Mouse (Mus musculus) common myeloid progenitor, adult 5-6 weeks (primary cell): Measurements from ENCODE around the gene Kifc5b. TPM values are rescaled to one million over a fixed set of nuclear protein-coding genes. Genes with fewer than 3 reads are reported as not detected.

Experiments
- ATAC-seq: replicated peaks from 2 replicates; pipeline ENCODE4 v1.8.0; 2016; ENCODE audit warnings: low read depth, mild to moderate bottlenecking, moderate TSS enrichment, inconsistent platforms; ENCODE audit not compliant: poor library complexity, severe bottlenecking
- total RNA-seq: library from RNA; stranded (forward); fragments of 200-1000, 187-1606 nt; gene quantifications from 2 replicates; pipeline ENCODE4 v1.2.3, GENCODE M21; 2017

Kifc5b gene
- total RNA-seq, 1 experiment from 2014 or later, result 11.9 TPM

DNA sequence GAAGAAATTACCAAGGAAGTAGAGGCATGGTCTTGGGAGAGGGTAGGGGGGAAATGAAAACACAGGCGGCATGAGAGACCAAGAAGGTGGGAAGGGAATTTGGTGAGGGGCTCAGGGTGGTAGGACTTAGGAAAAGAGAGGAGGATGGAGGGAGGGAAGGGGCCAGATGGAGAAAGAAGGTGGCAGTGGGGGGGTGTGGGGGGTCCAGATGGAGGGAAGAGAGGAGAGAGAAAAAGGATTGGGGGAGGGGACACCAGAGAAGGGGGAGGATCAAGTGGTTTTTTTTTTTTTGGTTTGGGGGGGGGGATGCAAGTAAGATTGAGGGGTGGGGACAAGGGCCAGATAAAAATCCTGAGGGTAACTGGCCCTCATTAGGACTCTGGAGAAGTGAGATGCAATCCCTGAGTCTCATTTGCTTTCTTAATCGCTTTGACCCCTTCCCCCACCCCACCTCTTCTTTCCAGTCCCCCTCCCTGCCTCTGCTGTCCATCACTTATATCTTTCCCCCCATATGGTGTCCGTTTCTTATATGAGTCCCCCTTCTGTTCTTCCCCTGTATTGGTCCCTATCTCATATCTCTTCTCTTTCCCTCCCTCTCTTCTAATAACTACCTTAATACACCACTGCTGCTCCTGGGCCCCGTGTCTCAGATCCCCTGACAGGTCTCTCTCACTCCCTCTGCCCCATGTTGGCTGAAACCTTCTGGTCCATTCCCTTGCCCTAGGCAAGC, 25.1 kb downstream of the Kifc5b start:
- no peak for ATAC-seq

- no peak for ATAC-seq
Observed at GRCm38 (mm10) chr17:26945824-26946495, 29.1 kb downstream of the Kifc5b start.

DNA sequence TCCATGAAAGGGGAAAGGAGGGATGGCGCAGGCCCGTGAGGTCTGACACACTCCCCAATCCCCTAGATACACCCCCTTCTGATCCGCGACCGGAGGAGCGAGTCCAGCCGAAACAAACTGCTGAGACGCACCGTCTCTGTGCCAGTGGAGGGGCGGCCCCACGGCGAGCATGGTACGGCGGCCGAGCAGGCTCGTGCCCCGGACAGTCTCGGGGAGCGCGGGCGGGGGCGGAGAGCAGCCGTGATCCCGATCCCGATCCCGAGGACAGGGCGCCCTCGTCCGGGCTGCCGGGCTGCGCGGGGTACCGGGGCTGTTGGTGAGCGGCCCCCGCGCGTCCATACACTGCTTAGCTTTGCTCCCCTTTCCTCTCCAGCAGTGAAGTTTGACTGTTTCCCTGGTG, 29.7 kb downstream of the Kifc5b start:
- ATAC-seq, result peak; percentile 39

- no peak for ATAC-seq
Observed at GRCm38 (mm10) chr17:26947231-26948100, 30.6 kb downstream of the Kifc5b start.

DNA sequence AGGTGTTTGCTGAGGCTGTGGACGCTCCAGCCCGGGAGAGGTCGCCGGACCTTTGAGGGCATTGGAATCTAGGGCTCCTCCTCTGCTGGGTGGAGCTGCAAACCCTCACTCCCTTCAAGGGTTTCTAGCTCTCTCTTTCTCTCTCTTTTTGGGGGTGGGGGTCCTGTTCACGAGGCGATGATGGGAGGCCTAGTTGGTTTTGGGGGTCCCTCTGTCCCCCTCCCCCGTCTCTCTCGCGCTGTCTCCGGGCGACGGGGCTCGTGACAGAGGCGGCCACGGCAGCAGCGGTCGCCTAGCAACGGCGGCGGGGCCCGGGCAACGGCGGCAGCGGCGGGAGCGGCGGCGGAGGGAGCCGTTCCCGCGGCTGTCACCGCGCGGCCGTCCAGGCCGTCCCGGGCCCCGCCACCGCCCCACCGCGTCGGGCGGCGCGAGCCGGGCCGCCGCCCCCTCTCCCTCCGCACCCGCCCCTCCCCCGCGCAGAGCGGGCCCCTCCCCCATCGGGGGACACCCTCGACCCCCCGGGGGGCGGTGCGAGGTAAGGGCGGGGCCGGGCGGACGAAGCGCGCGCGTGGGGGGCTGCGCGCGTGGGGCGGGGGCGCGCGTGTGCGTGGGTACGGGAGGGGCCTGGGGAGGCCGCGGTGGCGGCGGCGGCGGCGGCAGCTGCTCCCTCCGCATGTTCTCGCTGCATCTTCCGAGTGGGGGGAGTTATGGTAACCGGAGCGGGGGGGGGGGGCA, 31.6 kb downstream of the Kifc5b start:
- ATAC-seq, result no peak

GRCm38 (mm10) chr17:26949051-26949577, 32.2 kb downstream of the Kifc5b start:
- ATAC-seq, result peak; percentile 55

DNA sequence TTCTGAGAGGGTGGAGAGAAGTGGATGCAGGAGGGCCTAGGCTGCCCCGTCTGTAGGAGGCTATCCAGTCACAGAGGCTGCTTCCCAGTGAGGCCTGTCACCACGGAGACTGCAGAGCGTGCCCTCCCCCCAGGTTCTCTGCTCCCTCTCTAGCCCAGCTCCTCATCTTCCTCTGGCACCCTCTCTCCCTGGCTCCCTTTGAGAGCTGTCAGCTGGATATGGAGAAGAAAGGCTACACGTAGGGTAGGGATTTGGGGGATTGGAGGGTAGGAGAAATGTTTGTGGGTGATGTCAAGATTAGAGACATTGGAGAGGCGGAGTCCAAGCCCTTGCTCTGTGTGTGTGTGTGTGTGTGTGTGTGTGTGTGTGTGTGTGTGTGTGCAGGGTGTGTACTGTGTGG, 33.0 kb downstream of the Kifc5b start:
- ATAC-seq, result no peak

DNA sequence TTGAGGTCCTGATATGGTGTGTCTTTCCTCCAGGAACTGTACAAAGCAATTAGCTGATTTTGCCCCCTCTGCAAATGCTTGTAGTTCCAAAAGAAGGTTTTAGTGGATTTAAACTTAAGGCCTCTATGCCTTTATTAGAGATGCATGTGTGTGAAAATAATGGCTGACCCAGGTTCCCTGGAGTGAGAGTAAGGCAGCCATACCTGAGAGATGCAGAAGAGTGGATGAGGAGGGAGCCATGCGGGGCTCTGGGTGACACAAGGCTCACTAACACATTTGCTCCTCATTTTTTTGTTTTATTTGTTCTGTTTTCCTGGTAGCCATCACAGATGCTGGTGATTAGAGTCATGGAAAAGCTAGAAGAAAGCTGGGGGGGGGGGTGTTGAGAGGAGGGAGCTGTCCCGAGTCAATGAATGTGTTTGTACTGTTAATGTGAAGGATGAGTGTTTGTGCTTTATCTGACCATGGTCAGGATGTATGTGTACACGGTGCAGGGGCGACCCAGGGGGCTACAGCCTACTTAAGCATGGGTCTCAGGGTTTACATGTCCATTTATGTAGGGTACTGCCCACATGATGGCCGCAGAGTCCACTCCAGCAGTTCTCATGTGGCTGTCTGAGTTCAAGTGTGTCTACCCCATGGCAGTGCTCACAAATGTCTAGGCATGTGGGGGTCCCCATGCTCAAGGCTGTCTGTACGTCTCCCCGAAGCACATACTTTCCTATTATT, 33.8 kb downstream of the Kifc5b start:
- no peak for ATAC-seq

DNA sequence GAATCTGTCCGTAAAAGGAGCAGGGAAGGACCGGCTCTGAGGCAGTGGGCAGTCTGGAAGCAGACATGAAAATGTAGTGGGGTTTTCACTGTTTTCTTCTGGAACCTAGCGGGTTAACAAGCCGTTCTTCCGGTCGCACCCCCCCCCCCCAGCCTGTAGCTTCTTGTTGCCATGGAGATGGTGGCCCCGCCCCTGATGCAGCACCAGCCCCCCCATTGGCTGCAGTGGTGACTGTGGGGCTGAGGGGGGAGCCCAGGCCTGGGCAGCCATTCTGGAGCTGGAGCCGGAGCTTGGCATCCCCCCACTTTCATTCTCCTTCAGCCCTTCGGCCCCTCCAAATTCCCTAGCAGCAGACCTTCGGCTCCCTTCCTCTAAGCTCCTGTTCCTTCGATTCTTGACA, 34.5 kb downstream of the Kifc5b start:
- ATAC-seq, result peak; percentile 57

- ATAC-seq, result no peak
Observed at GRCm38 (mm10) chr17:26951952-26952877, 35.3 kb downstream of the Kifc5b start.

- ATAC-seq, result no peak
Observed at GRCm38 (mm10) chr17:26953201-26953600, 36.3 kb downstream of the Kifc5b start.

- no peak for ATAC-seq
Observed at GRCm38 (mm10) chr17:26953726-26954125, 36.8 kb downstream of the Kifc5b start.

DNA sequence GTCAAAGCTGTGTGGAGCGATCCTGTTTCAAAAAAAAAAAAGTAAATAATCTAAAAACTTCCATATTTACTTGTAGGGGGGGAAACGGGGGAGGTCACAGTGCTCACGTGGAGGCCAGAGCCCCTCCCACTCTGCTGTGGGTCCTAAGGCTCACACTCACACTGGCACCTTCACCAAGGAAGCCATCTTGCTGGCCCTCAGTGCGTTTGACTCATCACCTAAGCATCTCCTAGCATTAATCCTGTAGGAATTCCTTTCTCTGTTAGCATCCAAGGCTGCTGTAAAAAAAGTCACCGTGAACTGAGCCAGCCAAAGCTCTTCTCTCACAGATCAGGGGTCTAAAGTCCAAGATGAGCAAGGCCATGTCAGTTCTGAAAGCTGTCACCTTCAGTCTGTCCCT, 39.4 kb downstream of the Kifc5b start:
- ATAC-seq, result no peak

DNA sequence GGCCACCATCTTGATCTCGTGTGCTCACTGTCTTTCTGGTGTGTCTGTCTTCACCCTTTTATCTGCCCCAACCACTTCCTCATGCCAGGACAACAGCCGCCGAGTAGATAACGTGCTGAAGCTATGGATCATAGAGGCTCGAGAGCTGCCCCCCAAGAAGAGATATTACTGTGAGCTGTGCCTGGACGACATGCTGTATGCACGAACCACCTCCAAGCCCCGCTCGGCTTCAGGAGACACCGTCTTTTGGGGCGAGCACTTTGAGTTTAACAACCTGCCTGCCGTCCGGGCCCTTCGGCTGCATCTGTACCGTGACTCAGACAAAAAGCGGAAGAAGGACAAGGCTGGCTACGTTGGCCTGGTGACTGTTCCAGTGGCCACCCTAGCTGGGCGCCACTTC, 40.0 kb downstream of the Kifc5b start:
- peak; percentile 75 for ATAC-seq

- no peak for ATAC-seq
Observed at GRCm38 (mm10) chr17:26957872-26958271, 41.0 kb downstream of the Kifc5b start.

- no peak for ATAC-seq
Observed at GRCm38 (mm10) chr17:26958880-26959279, 42.0 kb downstream of the Kifc5b start.

DNA sequence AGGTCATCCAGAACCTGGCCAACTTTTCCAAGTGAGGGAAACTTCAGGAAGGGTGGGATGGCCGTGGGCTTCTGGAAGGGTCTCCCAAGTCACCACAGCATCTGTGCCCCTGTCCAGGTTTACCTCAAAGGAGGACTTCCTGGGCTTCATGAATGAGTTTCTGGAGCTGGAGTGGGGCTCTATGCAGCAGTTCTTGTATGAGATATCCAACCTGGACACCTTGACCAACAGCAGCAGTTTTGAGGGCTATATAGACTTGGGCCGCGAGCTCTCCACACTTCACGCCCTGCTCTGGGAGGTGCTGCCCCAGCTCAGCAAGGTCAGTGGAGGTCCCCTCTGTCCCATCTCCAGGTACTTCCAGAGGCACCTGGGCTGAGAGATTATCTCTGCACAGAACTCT, 42.9 kb downstream of the Kifc5b start:
- ATAC-seq, result no peak

DNA sequence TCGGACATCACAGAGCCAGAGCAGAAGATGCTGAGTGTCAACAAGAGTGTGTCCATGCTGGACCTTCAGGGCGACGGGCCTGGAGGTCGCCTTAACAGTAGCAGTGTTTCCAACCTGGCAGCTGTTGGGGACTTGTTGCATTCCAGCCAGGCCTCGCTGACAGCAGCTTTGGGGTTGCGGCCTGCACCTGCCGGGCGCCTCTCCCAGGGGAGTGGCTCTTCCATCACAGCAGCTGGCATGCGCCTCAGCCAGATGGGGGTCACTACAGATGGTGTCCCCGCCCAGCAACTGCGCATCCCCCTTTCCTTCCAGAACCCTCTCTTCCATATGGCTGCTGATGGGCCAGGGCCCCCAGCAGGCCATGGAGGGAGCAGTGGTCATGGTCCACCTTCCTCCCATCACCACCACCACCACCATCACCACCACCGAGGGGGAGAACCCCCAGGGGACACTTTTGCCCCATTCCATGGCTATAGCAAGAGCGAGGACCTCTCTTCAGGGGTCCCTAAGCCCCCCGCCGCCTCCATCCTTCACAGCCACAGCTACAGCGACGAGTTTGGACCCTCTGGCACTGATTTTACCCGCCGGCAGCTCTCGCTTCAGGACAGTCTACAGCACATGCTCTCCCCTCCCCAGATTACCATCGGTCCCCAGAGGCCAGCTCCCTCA, 44.8 kb downstream of the Kifc5b start:
- ATAC-seq, result no peak
